Mouse (Mus musculus): ENCODE results near the gene Arfgap1. TPM values are rescaled to one million over a fixed set of nuclear protein-coding genes. Genes with fewer than 3 reads are reported as not detected.

Arfgap1 gene
- polyA plus RNA-seq, 1 experiment from 2014 or later: 76.1 TPM

DNA sequence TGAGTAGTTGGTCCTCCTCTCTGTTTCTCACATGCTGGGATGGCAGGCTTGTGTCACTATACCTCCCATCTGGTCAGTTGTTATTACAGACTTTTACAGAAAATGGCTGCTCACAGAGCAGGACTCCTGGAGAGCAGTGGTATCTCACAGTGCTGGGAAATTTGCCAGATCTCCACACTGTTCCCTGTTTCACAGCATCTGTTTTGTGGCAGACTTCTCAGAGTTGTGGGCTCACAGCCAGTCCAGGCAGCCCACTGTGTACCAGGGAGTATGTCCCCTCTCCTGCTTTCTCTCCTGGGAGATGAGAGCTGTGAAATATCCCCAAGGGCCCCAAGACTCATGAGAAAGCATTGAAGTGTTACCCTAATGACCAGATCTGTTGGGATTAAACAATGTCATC is 25.2 kb upstream of the Arfgap1 start:
- H3K9ac ChIP-seq (ENCODE audit: low read length): no peak overlapping the region
- peak overlapping the region; percentile 78 for H3K27ac ChIP-seq (ENCODE audit: low read length)
- peaks cover 11% of the 10 kb centered on the region for H3K4me1 ChIP-seq (ENCODE audit: control insufficient read depth, insufficient read depth, low read length)
- H3K36me3 ChIP-seq (ENCODE audit: control insufficient read depth, insufficient read depth): no peaks in the 10 kb centered on the region
- ATAC-seq (replicated peaks; ENCODE audit: extremely low read depth, insufficient read depth, low FRiP score): peak; percentile 65; the same call in 1 of the 2 replicates
- no peak overlapping the region for H3K4me2 ChIP-seq (ENCODE audit: low read depth, low read length)
- no peaks in the 10 kb centered on the region for H3K9me3 ChIP-seq (replicated peaks; ENCODE audit: control insufficient read depth, low read length)
- H3K27me3 ChIP-seq (ENCODE audit: control insufficient read depth, insufficient read depth, low read length): no peaks in the 10 kb centered on the region
- H3K4me3 ChIP-seq (ENCODE audit: low read length): no peak overlapping the region

DNA sequence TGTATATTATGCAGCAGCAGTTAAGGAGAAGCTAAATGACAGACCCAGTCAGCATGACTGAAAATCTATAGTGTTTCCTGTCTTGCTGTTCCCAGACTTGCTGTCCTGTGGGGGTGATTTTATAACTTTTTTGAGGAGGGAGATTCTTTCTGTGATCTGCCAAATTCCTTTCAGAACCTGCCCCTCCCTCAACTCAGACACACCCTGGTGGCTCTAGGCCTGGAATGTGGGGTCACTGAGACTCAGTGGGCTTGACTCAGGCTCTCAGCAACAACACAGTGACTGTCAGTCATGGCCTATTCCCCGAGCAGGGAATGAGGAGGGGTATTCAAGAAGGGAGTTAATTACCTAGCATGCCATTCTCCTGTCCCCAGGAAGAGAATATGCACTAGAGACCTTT is 17.1 kb upstream of the Arfgap1 start:
- no peak overlapping the region for H3K4me2 ChIP-seq (ENCODE audit: low read depth, low read length)

GRCm38 (mm10) chr2:180952731-180953171 is 14.3 kb upstream of the Arfgap1 start:
- ATAC-seq (replicated peaks; ENCODE audit: extremely low read depth, insufficient read depth, low FRiP score): no peak
- Histone ChIP-seq H3K4me3 (ENCODE audit: low read length) (peak overlapping the region; percentile 55), H3K27me3 (ENCODE audit: control insufficient read depth, insufficient read depth, low read length) (peaks cover 38% of the 10 kb centered on the region)

More for the DNA sequence above, 17.1 kb upstream of the Arfgap1 start:
- H3K4me1 ChIP-seq (ENCODE audit: control insufficient read depth, insufficient read depth, low read length): peaks cover 2% of the 10 kb centered on the region; the same call in 1 of the 2 replicates
- H3K27ac ChIP-seq (ENCODE audit: low read length): no peak overlapping the region
- H3K27me3 ChIP-seq (ENCODE audit: control insufficient read depth, insufficient read depth, low read length): peaks cover 23% of the 10 kb centered on the region
- no peaks in the 10 kb centered on the region for H3K9me3 ChIP-seq (replicated peaks; ENCODE audit: control insufficient read depth, low read length)
- H3K36me3 ChIP-seq (ENCODE audit: control insufficient read depth, insufficient read depth): no peaks in the 10 kb centered on the region
- WGBS: 32% methylated on average over 1 of the region's 1 CpGs
- no peak overlapping the region for H3K4me3 ChIP-seq (ENCODE audit: low read length)
- ATAC-seq (replicated peaks; ENCODE audit: extremely low read depth, insufficient read depth, low FRiP score): no peak
- H3K9ac ChIP-seq (ENCODE audit: low read length): no peak overlapping the region

DNA sequence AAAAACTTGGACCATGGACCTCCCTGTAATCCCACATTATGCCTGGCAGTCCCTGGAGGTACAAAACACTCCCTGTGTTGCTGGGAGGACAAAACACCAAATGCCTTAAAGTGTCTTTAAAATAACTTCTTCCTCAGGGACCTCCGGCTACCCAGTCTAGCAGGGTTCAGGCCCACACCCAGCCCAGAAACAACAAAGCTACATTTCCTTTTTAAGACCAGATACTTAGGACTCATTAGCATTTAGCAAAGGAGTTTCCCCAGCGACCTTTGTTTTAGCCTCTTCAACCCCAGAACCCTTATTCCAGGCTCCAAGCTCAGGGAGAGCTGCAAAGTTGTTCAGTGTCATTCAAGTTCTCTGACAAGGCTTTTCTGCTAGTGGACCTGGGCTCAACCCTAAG is 13.4 kb upstream of the Arfgap1 start:
- H3K4me1 ChIP-seq (ENCODE audit: control insufficient read depth, insufficient read depth, low read length): peaks cover 4% of the 10 kb centered on the region; the same call in 1 of the 2 replicates
- peak overlapping the region; percentile 11 for H3K27ac ChIP-seq (ENCODE audit: low read length)
- H3K4me2 ChIP-seq (ENCODE audit: low read depth, low read length): peak overlapping the region; percentile 69
- H3K9me3 ChIP-seq (replicated peaks; ENCODE audit: control insufficient read depth, low read length): no peaks in the 10 kb centered on the region
- WGBS: 40% methylated on average over 2 of the region's 2 CpGs
- H3K36me3 ChIP-seq (ENCODE audit: control insufficient read depth, insufficient read depth): no peaks in the 10 kb centered on the region
- no peak for ATAC-seq (replicated peaks; ENCODE audit: extremely low read depth, insufficient read depth, low FRiP score)
- H3K4me3 ChIP-seq (ENCODE audit: low read length): peak overlapping the region; percentile 55
- peaks cover 38% of the 10 kb centered on the region for H3K27me3 ChIP-seq (ENCODE audit: control insufficient read depth, insufficient read depth, low read length)
- peak overlapping the region; percentile 59 for H3K9ac ChIP-seq (ENCODE audit: low read length)

More at GRCm38 (mm10) chr2:180952731-180953171, 14.3 kb upstream of the Arfgap1 start:
- no peaks in the 10 kb centered on the region for H3K36me3 ChIP-seq (ENCODE audit: control insufficient read depth, insufficient read depth)
- H3K4me2 ChIP-seq (ENCODE audit: low read depth, low read length): peak overlapping the region; percentile 69
- H3K9ac ChIP-seq (ENCODE audit: low read length): peak overlapping the region; percentile 59
- 26% methylated on average over 9 of the region's 9 CpGs for WGBS
- peaks cover 4% of the 10 kb centered on the region; the same call in 1 of the 2 replicates for H3K4me1 ChIP-seq (ENCODE audit: control insufficient read depth, insufficient read depth, low read length)
- no peaks in the 10 kb centered on the region for H3K9me3 ChIP-seq (replicated peaks; ENCODE audit: control insufficient read depth, low read length)
- H3K27ac ChIP-seq (ENCODE audit: low read length): peak overlapping the region; percentile 11

DNA sequence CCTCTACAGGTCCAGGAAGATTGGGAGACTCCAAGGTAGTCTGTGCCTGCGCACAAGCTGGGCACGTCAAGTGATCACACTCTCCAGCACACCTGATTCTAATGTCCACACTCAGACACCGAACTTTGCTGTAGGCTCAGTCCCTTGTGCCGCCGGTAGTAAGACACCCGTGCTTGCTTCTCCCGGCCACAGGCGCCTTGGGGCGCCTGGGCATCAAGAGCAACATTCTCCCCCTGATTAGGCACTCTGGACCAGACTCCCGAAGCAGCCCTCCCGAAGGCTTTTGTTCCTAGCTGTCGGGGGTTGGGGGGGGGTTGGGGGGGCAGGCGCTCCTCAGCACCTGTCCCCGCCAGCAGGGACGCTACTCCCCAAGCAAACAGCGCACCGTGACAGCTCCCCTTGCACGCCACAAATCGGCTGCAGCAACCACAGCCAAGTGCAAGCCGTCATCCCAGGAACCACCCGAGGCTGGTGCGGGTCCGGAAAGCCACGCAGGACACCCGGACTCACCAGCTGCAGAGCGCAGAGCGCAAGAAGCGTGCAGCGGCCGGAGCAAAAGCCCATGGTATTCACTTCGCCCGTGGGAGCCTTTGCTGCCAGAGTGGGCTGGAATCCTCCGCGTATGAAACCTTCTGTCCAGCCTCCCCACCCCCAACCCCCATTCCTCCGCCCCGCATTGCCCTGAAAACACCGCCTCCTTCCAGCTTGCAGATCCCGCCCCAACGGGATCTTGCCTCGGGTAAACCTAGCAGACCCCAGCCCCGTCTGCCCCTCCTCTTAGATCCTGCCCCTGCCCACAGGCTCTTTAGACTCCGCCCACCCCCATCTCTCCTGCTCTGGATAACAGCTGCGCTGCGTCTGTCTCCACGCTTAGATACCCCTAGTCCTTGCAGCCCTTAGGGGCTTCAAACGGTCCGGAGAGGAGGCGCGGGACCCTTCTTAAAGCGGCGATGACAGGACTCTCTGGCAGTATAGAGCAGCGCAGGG is 12.7 kb upstream of the Arfgap1 start, which contains the start of gene Nkain4:
Gene Nkain4 (minus strand): TSS at position 639 of the 987 bp plus-strand sequence.
- H3K27me3 ChIP-seq (ENCODE audit: control insufficient read depth, insufficient read depth, low read length): peaks cover 38% of the 10 kb centered on the region
- no peaks in the 10 kb centered on the region for H3K36me3 ChIP-seq (ENCODE audit: control insufficient read depth, insufficient read depth)
- no peaks in the 10 kb centered on the region for H3K9me3 ChIP-seq (replicated peaks; ENCODE audit: control insufficient read depth, low read length)
- peaks cover 4% of the 10 kb centered on the region; the same call in 1 of the 2 replicates for H3K4me1 ChIP-seq (ENCODE audit: control insufficient read depth, insufficient read depth, low read length)
- WGBS: 2% methylated on average over 52 of the region's 52 CpGs
- ATAC-seq (replicated peaks; ENCODE audit: extremely low read depth, insufficient read depth, low FRiP score): peak; percentile 78
- H3K4me2 ChIP-seq (ENCODE audit: low read depth, low read length): peak within 1 kb of the TSS; percentile 69
- peak within 1 kb of the TSS; percentile 55 for H3K4me3 ChIP-seq (ENCODE audit: low read length)
- H3K9ac ChIP-seq (ENCODE audit: low read length): peak within 1 kb of the TSS; percentile 59
- H3K27ac ChIP-seq (ENCODE audit: low read length): peak within 1 kb of the TSS; percentile 16

GRCm38 (mm10) chr2:180959605-180960004 is 7.4 kb upstream of the Arfgap1 start:
- no peak for ATAC-seq (replicated peaks; ENCODE audit: extremely low read depth, insufficient read depth, low FRiP score)
- WGBS: 64% methylated on average over 7 of the region's 7 CpGs
- no peak overlapping the region for H3K27ac ChIP-seq (ENCODE audit: low read length)

DNA sequence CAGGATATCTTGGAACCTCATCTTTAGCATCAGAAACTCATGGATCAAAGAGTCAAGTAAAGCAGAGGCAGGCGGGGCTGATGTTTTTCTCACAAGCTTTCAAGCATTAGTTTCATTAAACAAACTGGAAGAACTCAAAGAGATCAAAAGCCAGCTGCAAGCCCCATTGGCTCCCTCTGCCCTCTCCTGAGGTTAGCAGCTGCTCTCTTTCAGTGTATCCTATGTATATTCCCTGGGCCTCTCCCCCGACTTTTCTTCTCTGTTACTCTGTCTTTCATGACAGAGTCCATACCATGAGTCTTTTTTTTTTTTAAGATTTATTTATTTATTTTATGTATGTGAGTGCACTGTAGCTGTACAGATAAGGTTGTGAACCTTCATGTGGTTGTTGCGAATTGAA is 6.8 kb upstream of the Arfgap1 start:
- ATAC-seq (replicated peaks; ENCODE audit: extremely low read depth, insufficient read depth, low FRiP score): no peak
- Histone ChIP-seq H3K27ac (ENCODE audit: low read length) (no peak overlapping the region), H3K4me3 (ENCODE audit: low read length) (no peak overlapping the region), H3K36me3 (ENCODE audit: control insufficient read depth, insufficient read depth) (no peaks in the 10 kb centered on the region), H3K27me3 (ENCODE audit: control insufficient read depth, insufficient read depth, low read length) (peaks cover 12% of the 10 kb centered on the region), H3K4me2 (ENCODE audit: low read depth, low read length) (no peak overlapping the region), H3K9ac (ENCODE audit: low read length) (no peak overlapping the region), H3K9me3 (replicated peaks; ENCODE audit: control insufficient read depth, low read length) (no peaks in the 10 kb centered on the region), H3K4me1 (ENCODE audit: control insufficient read depth, insufficient read depth, low read length) (peaks cover 17% of the 10 kb centered on the region)
- 61% methylated on average over 3 of the region's 3 CpGs for WGBS

More at GRCm38 (mm10) chr2:180959605-180960004, 7.4 kb upstream of the Arfgap1 start:
- no peak overlapping the region for H3K4me2 ChIP-seq (ENCODE audit: low read depth, low read length)
- H3K4me1 ChIP-seq (ENCODE audit: control insufficient read depth, insufficient read depth, low read length): peaks cover 21% of the 10 kb centered on the region
- H3K9ac ChIP-seq (ENCODE audit: low read length): no peak overlapping the region
- no peaks in the 10 kb centered on the region for H3K9me3 ChIP-seq (replicated peaks; ENCODE audit: control insufficient read depth, low read length)
- H3K27me3 ChIP-seq (ENCODE audit: control insufficient read depth, insufficient read depth, low read length): peaks cover 18% of the 10 kb centered on the region
- H3K4me3 ChIP-seq (ENCODE audit: low read length): no peak overlapping the region
- H3K36me3 ChIP-seq (ENCODE audit: control insufficient read depth, insufficient read depth): no peaks in the 10 kb centered on the region

- Histone ChIP-seq H3K27me3 (ENCODE audit: control insufficient read depth, insufficient read depth, low read length) (no peaks in the 10 kb centered on the region), H3K4me2 (ENCODE audit: low read depth, low read length) (no peak overlapping the region), H3K9ac (ENCODE audit: low read length) (no peak overlapping the region), H3K27ac (ENCODE audit: low read length) (peak overlapping the region; percentile 47), H3K4me3 (ENCODE audit: low read length) (no peak overlapping the region), H3K9me3 (replicated peaks; ENCODE audit: control insufficient read depth, low read length) (no peaks in the 10 kb centered on the region), H3K4me1 (ENCODE audit: control insufficient read depth, insufficient read depth, low read length) (peaks cover 24% of the 10 kb centered on the region), H3K36me3 (ENCODE audit: control insufficient read depth, insufficient read depth) (no peaks in the 10 kb centered on the region)
- 44% methylated on average over 2 of the region's 2 CpGs for WGBS
- ATAC-seq (replicated peaks; ENCODE audit: extremely low read depth, insufficient read depth, low FRiP score): peak; percentile 19; the same call in 1 of the 2 replicates
Measured at GRCm38 (mm10) chr2:180962616-180963308, 4.3 kb upstream of the Arfgap1 start.
